Mouse (Mus musculus) frontal cortex, postnatal 14 days (tissue): ENCODE results near the gene Slitrk5.
"Not testable (repeated sequence)": the region's sequence is repeated elsewhere in the genome, so short reads cannot be mapped to it uniquely, and the experiment has no call there.

ENCODE experiments used
- DNase-seq, 2 experiments: peaks; one replicate each; pipeline ENCODE4 v3.0.0; 2022; ENCODE audit warnings: low spot score in 2 of 2

The Slitrk5 gene

DNA sequence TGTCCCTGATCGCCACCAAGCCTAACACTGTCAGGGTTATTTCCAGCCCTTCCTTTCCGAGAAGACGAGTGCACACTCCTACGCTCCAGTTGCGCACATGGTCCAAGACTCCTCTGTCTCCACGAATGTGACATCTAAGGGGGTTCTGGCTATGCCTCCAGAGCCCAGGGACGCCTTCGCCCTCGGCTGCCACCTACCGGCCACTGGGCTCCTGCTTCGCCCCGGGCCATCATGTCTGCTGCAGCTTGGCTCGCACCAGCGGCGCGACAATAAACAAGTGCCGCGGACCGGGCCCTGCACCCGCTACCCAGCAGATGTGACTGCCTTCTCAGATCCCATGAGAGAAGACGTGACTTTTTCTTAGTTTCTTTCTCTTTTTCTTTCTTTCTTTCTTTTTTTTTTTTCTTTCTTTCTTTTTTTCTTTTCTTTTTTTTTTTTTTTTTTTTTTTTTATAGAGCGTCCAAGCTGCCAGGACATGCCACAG, at the start of gene Slitrk5:
Gene Slitrk5, plus strand, starts transcription at position 434 of the 484 bp plus-strand sequence.
- DNase-seq, result peak; percentile 89 to 94

- no peak for DNase-seq
These were observed 2.0 kb upstream of the Slitrk5 start for GRCm38 (mm10) chr14:111672942-111673341.

- peak; percentile 38 to 39 for DNase-seq
These were observed 591 bp downstream of the Slitrk5 start for GRCm38 (mm10) chr14:111675211-111676165.

DNA sequence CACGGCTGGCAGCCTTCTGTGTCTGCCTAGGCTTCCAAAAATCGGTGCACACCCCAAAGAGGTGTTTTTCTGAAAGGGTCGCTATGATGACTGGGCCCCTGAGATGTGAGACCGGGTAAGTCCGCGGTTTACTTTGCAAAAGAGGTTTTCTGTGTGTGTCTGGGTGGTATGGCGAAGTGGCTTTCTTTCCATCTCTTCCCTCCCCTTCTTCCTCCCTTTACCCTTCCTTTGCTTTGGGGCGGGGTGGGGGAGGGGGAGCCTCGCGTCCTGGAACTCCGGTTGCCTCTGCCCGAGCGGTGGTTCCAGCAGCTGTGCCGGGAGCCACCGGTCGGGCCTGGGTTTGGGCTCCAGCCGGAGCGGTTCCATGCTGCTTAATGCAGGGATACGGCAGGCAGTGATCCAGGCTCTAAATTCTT, 1.3 kb downstream of the Slitrk5 start:
- peak; percentile 30 to 33 for DNase-seq

- DNase-seq, result peak; percentile 33 to 51
These were observed 2.0 kb downstream of the Slitrk5 start for GRCm38 (mm10) chr14:111676851-111677291.

DNA sequence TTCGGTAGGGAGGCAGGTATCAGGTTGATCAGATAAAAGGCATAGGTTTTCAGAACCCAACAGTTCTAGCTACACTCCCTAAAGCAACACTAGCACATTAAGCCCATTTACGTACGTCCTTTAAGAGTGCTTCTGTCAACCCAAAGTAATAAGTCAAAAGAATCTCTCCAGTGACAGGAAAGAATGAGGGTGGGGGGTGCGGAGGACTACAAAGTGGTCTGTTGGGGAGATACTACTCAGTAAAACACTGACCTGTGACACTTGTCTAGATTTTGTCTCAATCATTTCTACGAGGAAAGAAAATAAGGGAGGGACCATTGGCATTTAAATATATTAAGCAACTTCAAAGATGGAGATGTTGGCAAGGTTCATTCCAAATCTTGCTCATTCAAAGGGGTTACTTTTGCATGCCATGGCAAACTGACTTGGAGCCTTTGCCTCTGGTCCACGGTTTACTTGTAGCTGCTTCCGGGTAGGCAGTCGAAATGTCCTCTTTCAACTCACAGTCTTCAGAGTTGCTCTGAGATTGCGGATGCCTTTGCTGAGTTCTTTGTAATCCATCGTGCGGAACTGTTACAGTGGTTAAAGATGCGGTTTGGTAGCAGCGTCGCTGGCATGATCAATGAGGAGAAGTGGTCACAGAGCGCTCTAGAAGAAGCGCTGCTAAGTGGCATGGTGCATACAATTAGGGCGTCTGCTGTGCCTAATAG, 2.6 kb downstream of the Slitrk5 start:
- DNase-seq, result peak in 1 of 2 experiments; percentile 7

- DNase-seq, result no peak
These were observed 5.4 kb downstream of the Slitrk5 start for GRCm38 (mm10) chr14:111680271-111680670.

- DNase-seq, result peak in 1 of 2 experiments; percentile 25
These were observed 6.3 kb downstream of the Slitrk5 start for GRCm38 (mm10) chr14:111681092-111681708.

- DNase-seq, result peak in 1 of 2 experiments; percentile 7
These were observed 6.9 kb downstream of the Slitrk5 start for GRCm38 (mm10) chr14:111681773-111682172.

DNA sequence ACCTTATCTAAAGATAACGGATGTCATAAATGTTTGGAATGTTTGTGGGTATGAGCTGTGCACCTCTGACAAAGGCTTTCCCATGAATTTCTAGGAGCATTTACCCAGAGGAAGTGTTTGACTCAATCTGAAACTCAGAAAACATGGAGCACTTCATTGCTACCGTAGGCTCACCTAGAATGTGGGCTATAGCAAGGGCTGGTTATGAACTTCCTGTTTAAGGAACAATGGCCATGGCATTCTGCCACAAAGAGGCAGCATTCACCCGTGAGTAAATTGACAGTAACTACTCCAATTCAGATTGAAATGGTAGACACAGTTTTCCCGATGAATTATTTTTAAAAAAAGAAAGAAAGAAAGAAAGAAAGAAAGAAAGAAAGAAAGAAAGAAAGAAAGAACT, 8.6 kb downstream of the Slitrk5 start:
- no peak for DNase-seq

DNA sequence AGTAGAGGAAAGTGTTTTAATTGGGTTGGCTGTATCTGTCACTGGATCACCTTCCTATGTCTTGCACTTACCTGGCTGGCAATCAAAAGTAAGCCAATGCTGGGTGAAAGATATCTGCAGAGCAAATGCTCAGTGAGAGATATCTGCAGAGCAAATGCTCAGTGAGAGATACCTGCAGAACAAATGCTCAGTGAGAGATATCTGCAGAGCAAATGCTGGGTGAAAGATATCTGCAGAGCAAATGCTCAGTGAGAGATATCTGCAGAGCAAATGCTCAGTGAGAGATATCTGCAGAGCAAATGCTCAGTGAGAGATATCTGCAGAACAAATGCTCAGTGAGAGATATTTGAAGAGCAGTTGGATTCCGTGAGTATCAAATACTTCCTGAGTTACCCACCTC, 15.2 kb downstream of the Slitrk5 start:
- not testable (repeated sequence) for DNase-seq

DNA sequence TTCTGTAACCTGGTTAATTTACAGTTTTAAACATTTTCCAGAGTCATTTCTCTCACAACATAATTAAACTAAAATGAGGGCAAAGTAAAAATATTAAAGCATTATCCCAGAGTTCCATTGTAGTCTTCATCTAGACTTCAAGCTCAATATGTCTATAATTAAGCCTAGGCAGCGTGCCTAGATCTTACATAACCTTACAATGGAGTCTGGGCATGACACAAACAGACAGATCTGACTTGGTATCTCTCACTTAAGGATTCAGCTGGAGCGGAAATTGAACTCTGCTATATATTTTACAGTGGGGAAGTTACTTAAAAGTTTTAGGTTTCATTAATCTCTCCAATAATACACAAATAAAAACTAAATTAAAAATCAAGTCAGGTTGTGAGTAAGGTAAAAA, 54.9 kb downstream of the Slitrk5 start:
- no peak for DNase-seq
